Mouse (Mus musculus): ENCODE measurements at regions not wholly inside any gene's neighbourhood (a gene's known extent, or its start where the extent isn't known, plus 50 kb on each side); places are given as distances from the start of the nearest gene placed in this dataset.
"Not testable (repeated sequence)": the region's sequence is repeated elsewhere in the genome, so short reads cannot be mapped to it uniquely, and the experiment has no call there.

DNA sequence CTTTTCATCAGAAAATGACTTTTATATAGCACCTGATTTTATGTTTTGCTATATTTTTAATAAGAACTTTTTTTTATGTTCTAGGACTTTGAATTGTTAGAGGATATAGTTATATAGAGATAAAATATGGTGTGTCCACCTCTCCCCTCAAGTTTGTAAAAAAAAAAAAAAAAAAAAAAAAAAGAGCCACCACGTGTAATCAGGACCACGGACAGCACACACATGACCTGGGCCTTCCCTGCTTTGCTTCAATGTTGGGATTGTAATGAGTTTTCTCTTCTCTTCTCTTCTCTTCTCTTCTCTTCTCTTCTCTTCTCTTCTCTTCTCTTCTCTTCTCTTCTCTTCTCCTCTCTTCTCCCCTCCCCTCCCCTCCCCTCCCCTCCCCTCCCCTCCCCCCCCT, 78.5 kb downstream of the 1700010I14Rik start:
- not testable (repeated sequence) for DNase-seq (ENCODE audit: low read depth, low spot score)

DNA sequence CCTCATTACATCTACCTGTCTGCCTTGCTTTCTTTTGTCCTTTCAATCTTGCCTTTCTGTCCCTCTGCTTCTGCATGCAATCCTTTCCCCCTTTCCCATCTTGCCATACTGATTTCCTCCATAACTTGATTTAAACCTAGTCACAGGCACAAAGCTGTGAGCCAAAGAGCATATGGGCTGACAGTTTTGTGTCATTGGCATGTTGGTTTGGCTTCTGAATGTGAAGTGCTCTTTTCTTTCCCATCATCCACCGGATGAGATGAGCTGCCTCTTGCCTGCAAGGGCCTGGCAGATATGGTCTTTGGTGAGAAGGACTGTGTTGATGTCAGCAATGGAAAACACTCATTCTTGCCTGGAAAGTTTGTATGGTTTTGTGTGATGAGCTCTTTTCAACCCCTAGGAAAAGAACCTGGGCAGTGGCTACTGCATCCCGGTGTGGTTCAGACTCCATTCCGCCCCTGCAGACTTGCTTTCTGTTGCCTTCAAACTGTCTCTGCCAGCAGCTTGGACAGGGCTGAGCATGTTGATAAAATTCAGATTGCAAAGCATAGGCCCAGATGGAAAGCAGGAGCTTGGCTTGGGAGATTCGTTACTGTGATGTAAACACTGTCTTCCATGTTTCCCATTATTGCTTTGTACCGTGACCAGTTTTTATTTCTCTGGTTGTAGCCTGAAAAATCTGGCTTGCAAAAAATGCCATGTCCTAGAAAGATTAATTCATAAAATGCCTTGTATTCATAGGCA, 80.9 kb downstream of the 1700010I14Rik start:
- no peak for DNase-seq (ENCODE audit: low read depth, low spot score)

DNA sequence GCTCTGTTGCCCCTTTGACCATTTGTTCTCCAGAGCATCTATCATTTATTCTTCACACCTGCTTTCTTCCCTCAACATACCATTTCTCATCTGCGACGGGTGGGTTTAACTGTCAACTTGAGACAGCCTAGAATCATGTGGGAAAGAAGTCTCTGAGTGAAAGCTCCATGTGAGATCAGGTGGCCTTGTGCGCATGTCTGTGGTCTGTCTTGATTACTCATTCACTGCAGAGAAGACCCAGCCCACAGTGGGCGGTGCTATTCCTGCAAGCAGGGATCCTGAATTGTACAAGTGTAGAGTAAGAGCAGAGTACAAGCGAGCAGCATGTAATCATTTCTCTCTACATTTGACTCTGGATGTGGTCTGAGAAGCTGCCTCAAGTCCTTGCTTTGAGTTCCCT, 95.5 kb downstream of the 1700010I14Rik start:
- DNase-seq (ENCODE audit: low read depth, low spot score) = no peak

DNA sequence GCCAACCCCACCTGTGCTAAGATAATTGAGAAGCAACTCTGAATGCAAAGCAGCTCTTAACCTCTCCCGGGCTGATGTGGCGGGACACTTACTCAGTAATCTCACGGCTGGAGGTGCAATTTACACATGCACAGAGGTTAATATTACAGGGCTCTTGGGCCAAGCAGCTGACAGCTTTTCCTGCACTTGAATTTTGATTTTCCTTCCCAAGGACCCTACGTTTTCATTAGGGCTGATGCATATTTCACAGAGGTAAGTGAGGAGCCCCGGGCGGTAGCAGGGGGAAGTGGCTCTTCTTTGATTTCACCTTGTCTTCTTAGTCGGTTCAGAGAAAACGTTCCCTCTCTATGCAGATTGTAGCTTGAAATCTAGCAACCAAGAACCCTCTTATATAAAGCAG, 139.7 kb downstream of the 1700010I14Rik start:
- DNase-seq (ENCODE audit: low read depth, low spot score) = no peak

DNA sequence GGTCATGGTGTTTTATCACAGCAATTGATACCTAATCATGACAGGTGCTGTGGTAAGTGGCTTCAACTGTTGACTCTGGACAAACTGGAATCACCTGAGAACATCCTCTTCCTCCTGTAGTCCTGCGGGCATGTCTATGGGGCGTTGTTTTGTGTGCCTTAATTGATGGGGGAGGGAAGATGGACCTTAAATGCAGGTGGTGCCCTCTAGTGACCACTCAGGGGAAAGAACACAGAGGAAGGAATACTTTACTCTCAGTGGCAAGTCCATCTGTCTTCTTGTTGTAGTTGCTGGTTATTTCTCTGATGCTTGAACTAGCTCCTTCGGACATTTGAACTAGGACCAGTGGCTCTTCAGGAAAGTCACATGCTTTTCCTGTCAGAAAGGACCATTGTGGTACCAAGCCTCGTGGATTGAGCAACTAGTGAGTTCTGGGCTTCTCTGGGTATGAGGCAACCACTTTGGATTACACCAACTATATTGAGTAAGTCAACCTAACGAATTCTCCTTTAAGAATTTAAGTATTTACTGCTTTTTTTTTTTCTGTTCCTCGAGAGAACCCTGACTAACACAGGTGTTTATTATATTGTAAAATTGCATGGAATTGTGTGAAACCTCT, 157.6 kb downstream of the 1700010I14Rik start:
- DNase-seq (ENCODE audit: low read depth, low spot score) = no peak

DNA sequence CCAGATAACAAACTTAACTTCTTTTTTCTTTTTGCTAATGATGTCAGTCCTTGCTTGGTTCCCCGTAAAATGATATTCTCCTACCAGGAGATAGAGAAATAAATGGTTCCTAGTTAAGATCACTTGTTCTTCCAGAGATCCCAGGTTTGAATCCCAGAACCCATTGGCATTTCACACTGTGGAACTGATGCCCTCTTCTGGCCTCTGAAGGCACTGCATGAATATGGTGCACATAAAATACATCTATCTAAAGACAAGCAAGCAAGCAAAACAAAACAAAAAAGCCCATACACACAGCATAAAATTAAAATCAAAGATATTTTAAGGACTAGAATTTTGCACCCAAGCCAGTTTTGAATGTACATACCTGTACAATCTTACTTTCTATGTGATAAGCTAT, 162.5 kb downstream of the 1700010I14Rik start:
- no peak for DNase-seq (ENCODE audit: low read depth, low spot score)

DNA sequence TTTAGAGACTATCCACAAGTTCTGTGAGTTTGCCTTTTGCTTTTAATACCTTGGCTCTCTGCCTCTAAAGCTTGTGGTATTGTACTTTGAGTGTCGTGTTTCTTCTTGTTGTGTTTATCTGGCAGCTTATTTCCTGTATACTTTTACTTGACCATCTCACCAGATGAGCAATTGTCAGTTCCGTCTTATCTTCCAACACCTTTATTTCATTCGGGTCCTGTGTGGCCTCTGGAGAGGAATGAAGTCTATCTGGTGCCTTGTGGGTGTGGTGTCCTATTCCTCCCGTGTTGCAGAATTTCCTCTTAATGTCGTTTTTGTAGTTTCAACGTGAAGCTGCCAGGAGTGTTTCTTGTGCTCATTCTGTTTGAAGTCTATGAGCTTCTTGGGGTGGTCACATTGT, 174.0 kb downstream of the 1700010I14Rik start:
- DNase-seq (ENCODE audit: low read depth, low spot score) = no peak

DNA sequence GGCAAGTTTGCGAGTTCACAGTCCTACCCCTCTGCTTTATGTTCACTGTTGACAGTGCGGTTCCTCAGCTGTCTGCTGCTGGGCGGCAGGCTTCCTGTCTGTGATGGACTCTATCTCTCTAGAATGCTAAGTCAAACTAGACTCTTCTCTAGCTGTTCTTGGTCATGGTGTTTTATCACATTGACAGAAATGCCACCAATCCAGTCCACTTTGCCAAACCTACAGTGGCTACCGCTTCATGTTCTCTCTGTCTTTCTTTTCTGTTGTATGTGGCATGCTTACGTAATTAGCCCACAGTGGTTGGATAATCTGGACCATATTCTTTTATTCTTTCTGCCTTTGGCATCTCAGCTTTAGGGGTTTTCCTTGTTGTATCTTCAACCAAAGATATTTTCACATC, 174.5 kb downstream of the 1700010I14Rik start:
- DNase-seq (ENCODE audit: low read depth, low spot score) = no peak

DNA sequence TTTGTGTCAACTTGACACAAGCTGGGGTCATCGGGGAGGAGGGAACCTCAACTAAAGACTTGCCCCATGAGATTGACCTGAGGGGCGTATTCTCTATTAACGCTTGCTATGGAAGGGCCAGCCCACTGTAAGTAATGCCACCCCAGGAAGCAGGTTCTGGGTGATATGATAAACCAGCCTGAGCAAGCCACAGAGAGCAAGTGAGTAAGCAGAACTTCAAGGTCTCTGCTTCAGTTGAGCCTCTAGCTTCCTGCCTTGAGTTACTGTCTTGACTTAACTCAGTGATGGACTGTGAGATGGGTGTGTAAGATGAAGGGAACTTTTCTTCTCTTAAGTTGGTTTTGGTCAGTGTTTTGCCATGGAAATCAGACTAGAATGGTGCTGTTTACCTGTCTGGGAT, 175.2 kb downstream of the 1700010I14Rik start:
- DNase-seq (ENCODE audit: low read depth, low spot score) = no peak

DNA sequence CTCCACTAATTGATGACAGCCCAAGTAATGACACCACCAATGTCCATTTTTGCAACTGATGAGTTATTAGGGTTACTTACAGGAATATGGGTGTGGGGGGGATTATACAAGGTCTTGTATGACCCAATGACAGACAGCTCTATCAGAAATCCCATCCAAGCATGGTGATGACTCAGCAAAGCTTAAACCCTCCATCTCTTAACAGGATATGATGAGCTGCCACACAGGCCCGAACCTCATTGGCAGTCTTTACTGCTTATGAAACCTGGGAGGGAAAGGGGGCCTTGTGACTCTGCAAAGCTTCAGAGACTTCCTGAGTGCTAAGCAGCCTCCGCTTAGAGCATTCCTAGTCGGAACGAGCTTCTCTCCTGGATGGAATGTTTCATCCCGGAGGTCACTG, 176.4 kb downstream of the 1700010I14Rik start:
- no peak for DNase-seq (ENCODE audit: low read depth, low spot score)

DNA sequence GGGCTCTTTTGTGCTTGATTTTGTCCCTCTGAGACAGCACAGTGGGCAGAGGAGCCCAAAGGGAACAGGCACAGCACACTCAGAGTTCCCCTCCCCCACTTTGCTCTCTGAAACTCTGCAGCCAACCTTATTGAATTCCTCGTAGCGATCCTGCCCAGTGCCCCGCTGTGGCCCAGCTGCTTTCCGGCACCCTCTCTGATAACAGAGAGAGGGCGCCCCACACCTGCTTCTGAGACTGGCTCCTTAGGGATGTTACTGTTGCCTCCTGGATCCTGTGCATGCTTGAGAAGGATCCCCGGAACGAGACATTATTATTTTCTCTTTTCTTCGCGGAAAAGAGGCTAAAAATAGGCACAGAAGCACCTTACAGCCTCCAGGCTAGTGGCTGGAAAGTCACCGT, 179.0 kb downstream of the 1700010I14Rik start:
- DNase-seq (ENCODE audit: low read depth, low spot score) = no peak

DNA sequence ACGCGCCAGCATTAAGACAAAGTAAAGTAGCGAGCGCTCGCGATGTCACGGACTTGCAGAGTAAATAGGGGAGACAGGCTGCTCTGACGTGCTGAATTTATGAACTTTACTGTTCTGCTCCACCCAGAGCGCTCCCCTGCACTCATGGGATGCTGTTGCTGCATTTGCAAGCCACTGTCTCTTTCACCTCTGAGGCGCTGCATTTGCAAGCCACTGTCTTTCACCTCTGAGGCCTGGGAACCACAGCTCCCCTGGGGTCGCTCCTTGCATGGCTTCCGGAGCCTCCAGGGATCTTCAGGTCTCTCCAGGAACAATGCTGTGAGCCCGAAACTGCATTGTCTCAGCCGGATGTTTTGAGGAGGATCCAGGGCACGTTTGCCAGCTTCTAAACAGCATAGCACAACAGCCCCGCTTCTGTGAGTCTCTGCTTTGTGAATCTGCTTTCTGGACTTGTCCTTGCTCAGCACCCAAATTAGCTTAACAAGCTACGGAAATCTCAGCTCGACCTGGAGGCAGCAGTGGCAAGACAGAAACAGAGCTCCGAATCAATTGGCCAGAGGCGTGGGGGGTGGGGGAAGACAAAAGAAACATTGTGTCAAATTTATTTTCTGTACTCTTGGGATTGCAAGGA, 179.6 kb downstream of the 1700010I14Rik start:
- DNase-seq (ENCODE audit: low read depth, low spot score) = no peak

DNA sequence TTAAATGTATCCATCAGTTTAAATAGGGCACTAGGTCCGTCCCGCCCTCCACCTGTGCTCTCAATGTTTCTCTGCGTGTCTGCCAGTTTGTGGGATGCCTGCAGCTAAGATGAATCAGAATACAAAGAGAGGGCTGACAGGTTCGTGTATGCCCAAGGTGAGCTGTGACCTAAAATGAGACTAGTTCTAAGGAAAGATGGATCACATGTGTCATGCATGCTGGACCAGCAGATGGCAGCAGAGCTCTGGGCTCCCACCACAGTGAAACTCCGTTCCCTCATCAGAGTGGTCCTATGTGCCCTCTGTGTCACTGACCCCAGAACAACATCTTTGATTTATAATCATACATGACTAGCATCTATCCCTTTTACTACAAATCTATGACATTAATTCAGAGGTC, 180.3 kb downstream of the 1700010I14Rik start:
- DNase-seq (ENCODE audit: low read depth, low spot score) = peak; percentile 56

DNA sequence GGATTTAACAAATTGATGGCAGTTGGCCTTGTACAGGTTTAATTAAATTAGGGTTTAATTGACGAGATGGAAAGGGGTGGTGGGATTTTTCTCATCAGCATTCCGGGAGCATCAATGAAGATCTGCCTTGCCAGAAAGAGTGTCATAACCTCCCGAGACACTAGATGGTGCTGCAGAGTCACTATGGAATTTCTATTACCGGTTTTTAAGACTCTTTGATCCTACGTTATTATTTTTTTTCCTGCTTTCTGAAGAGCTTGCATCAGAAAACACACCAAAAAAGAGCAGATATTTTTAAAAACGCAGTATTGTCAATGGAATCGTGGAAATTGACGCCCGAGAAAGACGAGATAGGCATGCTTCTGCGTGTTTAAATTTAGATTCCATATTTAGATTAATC, 181.2 kb downstream of the 1700010I14Rik start:
- peak; percentile 56 for DNase-seq (ENCODE audit: low read depth, low spot score)

DNA sequence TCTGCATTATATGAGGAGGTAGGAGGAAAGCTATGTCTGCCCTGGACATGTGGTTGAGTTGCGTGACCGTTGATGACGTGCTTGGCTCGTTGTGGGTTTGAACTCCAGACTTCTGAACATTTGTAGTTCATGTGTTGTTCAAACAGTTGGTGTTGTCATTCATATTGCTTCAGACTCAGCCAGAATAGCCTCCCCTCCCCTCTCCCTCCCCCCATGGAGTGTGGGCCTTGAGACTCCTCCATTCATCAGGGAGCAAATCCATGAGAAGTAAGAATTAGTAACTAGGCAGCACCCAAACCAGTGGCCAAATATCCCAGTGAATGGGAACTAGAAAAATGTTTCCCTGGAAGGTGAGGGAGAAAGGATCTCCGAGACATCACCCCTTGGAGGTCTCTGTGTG, 209.0 kb downstream of the 1700010I14Rik start:
- DNase-seq (ENCODE audit: low read depth, low spot score) = no peak

DNA sequence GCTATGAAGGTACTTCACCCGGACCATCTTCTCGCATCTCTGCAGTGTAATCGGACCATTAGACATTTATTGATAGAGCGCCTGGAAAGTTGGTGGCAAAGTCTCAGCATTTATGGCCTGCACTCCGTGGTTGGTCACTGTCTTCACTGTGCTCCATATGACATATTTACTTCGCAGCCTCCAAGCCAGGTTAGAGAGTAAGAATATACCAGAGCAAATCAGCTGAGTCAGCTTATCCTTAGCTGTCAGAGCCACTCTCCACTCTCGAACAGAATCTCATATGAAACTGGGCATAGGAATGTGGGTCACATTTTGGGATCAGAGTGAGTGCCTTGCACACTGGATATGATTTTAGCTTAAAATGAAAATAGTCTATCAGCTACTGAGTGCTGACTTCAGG, 212.3 kb downstream of the 1700010I14Rik start:
- DNase-seq (ENCODE audit: low read depth, low spot score) = no peak

DNA sequence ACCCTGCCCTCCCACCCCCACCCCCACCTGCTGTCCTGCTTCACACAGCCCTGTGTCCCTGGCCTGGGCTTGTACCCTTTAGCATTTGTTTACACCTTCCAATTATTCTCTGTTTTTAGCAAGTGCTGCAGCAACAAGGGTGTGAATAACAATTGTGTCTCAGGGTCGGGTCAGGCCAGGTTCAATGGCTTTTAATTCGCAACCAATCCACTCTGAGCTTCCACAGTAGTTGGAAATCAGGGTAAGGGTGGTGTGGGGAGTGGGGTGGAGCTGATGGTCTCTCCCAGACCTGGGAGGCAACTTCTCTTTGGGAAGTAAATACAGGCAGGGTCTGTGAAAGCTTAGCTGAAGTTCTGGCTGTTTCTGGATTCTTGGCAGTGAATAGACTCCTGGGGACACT, 214.4 kb downstream of the 1700010I14Rik start:
- DNase-seq (ENCODE audit: low read depth, low spot score) = no peak

DNA sequence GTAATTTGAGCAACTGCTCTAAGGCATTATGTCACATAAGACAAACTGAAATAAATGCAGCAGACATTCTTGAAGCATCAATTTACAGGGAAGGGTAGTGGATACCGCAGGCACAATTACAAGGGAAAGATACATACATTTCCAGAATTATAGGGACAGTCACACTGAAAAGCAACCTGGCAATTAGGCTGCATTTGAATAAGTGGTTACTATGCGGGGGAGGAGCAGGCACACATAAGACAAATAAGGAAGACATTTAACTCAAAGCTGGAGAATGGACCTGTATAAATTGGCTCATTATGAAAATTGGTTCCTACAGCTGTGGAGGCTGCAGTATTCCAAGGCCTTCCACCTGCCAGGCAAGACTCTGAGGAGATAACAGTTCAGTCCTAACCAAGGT, 211.2 kb upstream of the Gm17728 start:
- DNase-seq (ENCODE audit: low read depth, low spot score) = no peak

DNA sequence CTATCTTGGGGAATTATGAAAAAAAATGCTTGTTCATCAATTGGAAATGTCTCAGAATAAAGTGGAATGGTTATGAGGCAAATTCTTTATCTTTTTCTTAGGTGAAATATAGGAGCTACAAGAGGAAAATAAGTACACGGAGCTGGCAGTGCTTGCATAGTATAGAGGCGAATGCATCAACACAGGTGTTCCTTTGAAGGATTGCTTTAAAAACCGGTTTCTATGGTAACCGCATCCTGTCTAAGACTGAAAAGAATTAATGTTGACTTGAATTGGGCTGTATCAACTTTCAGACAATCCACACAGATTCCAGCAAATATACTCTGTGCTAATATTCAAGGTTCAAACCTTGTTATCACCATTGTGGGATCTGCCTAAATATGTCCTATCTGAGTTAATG, 198.8 kb upstream of the Gm17728 start:
- no peak for DNase-seq (ENCODE audit: low read depth, low spot score)

DNA sequence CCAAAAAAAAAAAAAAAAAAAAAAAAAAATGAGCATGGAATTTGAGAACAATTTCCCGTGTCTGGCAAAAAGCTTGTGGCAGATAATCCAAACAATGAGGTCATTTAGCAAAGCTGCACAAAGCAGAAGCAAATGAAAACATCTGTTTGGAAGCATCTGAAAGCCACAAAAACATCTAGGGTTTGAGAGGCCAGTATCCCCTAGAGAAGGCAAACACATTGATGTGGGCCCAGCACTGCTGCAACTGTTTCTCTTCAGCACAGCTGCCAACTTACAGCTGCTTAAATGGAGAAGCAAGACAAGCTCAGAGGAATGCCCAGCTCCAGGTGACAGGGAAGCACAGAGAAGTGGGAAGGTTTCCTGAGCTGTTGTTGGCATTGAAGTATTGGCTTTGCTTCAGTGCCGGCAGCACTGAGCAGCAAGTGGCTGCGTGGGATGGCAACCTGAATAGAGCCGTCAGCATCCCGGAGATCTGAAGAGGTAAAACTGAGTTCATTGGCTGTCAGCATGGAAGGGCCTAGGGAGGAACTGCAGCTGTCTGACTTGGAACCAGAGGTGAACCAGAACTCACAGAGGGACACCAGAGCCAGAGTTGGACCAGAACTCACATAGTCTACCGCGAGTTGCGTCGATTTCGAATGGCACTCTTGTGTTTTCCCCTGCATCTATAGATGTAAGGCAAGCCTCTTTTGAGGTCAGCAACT, 193.8 kb upstream of the Gm17728 start:
- no peak for DNase-seq (ENCODE audit: low read depth, low spot score)

DNA sequence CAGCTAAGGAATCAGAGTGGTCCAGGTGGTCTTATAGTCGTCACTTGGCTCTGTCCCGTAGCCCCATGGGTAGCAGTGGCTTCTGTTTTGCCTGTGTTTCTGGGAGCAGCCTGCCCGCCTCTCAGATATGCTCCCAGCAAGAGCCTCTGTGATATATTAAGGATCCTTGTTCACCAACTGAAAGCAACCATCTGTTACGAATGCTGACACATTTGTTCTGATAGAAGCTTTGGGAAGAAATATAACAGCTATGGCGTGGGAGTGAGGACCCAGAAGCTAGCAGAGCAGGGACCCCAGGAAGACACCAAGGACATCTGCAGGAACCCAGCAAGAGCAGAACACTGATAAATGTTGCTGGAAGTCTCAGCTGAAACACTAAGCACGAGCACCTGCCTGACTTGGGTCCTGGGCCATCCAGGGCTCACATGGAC, 186.7 kb upstream of the Gm17728 start:
- DNase-seq (ENCODE audit: low read depth, low spot score) = no peak

DNA sequence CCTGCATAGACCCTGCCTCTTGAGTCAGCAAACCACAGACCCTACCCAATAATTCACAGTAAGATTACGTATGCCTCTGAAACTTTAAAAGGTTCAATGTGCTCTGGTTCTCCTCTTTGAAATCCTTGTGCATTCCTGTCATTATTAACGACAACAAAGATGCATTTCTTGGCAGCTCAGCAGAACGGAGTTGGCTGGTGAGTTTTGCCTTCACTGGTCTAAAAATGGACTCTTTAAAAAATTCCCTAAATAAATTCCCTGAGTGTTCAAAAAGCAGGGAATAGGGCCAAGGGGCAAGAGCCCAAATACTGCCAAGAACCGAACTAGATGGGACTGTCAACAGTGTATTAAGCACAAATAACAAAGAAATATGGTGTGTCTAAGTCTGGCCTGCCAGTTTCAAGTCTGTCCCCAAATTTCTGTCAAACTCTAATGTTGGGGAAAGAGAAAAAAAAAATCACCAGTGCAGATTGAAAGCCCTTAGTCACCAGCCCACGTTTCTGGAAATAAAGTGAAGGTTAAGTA, 163.2 kb upstream of the Gm17728 start:
- no peak for DNase-seq (ENCODE audit: low read depth, low spot score)
